Comparison of ENCODE assay signal across 21 mouse cellular contexts in the genomic region with DNA sequence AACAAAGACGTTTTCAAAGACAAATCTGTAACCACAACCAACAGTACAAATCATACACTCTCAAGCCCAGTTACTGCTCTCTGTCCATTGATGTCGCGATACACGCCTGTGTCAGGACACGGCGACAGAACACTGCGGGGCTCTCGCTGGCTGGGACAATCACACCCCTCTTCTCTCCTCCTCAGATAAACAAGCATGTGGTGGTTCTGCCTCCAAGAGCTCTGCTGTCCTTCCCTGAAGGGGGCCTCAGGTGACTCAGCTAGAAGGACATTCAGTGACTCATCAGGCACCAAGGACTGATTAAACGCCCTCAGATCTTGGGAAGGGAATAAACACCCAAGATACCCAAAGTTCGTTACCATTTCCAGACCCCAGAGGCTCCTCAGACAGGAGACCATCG.
DNase-seq lines count a peak whose midpoint lies in the region; ATAC-seq lines count a peak whose summit lies in the region.
"Had no signal": no experiment of that assay in that cellular context is flagged by ENCODE, and none has a peak within 500 bp of the region (broad histone marks: within the 10 kb centered on the region; RNA-seq: fewer than 3 reads in every experiment).

No protein-coding gene starts in this region.

- no peak overlapping the region for H3K27ac ChIP-seq in midbrain, embryonic 11.5 days (ENCODE audit: low read depth, low read length)
- H3K27ac ChIP-seq: embryonic facial prominence, embryonic 13.5 days; forebrain, embryonic 12.5 days; hindbrain, embryonic 12.5 days had no signal

- intact Hi-C loops in heart, postnatal 14 days (cut with DNase I), result no loop called here
- intact Hi-C loops in left cerebral cortex, postnatal 14 days (cut with DNase I), result no loop called here

- 90% methylated on average over 11 of the region's 11 CpGs for WGBS in midbrain, embryonic 11.5 days

- H3K9ac ChIP-seq in midbrain, embryonic 11.5 days (ENCODE audit: low read length), result no peak overlapping the region
- H3K9ac ChIP-seq: embryonic facial prominence, embryonic 13.5 days; forebrain, embryonic 12.5 days; heart, embryonic 12.5 days; hindbrain, embryonic 12.5 days had no signal

- H3K9me3 ChIP-seq in midbrain, embryonic 11.5 days (ENCODE audit: control insufficient read depth, low read length), result no peaks in the 10 kb centered on the region
- H3K9me3 ChIP-seq: embryonic facial prominence, embryonic 13.5 days; forebrain, embryonic 12.5 days; hindbrain, embryonic 12.5 days had no signal

- H3K4me2 ChIP-seq in midbrain, embryonic 11.5 days, result no peak overlapping the region
- H3K4me2 ChIP-seq: embryonic facial prominence, embryonic 13.5 days; forebrain, embryonic 12.5 days; heart, embryonic 12.5 days; hindbrain, embryonic 12.5 days had no signal

- no peak overlapping the region for H3K4me3 ChIP-seq in midbrain, embryonic 11.5 days (ENCODE audit: low read depth, low read length)
- H3K4me3 ChIP-seq: embryonic facial prominence, embryonic 13.5 days; forebrain, embryonic 12.5 days; heart, embryonic 12.5 days; hindbrain, embryonic 12.5 days had no signal

- peak; percentile 83 for DNase-seq in heart, adult 11 months
- DNase-seq in heart, postnatal 14 days, result no peak
- peak; percentile 68 to 84 for DNase-seq in adrenal gland, adult (ENCODE audit: inconsistent age in 2 of 2, low spot score in 1 of 2)
- DNase-seq in adrenal gland, postnatal 10 days, result peak; percentile 31
- DNase-seq in brain, adult 2 months (ENCODE audit: low read depth, low spot score), result peak; percentile 23
- no peak for DNase-seq in midbrain, embryonic 11.5 days (ENCODE audit: low spot score, missing footprints)
- no peak for DNase-seq in T-cell, adult 2 months (ENCODE audit: low spot score)
- no peak for DNase-seq in left cerebral cortex, postnatal 14 days (ENCODE audit: low spot score in 2 of 2)
- DNase-seq: cerebellum, adult 18-20 months; cerebellum, adult 9-11 months; cerebellum, postnatal 36 days; gastrocnemius, postnatal 14 days; heart, postnatal 36 days had no signal

- no peaks in the 10 kb centered on the region for H3K27me3 ChIP-seq in midbrain, embryonic 11.5 days (ENCODE audit: control insufficient read depth, insufficient read depth, low read length)
- H3K27me3 ChIP-seq: hindbrain, embryonic 12.5 days had no signal

- no peaks in the 10 kb centered on the region for H3K4me1 ChIP-seq in midbrain, embryonic 11.5 days (ENCODE audit: control insufficient read depth, insufficient read depth, low read length)
- H3K4me1 ChIP-seq: embryonic facial prominence, embryonic 13.5 days; forebrain, embryonic 12.5 days; heart, embryonic 12.5 days; hindbrain, embryonic 12.5 days had no signal

- ATAC-seq in midbrain, embryonic 11.5 days (ENCODE audit: low FRiP score), result no peak
- ATAC-seq: forebrain, embryonic 16.5 days; hindbrain, embryonic 16.5 days; inflammation-experienced regulatory T-cells, adult 6 months; intestine, postnatal 0 days had no signal

- no peaks in the 10 kb centered on the region for H3K36me3 ChIP-seq in midbrain, embryonic 11.5 days (ENCODE audit: control insufficient read depth, insufficient read depth, low read length)
- H3K36me3 ChIP-seq: embryonic facial prominence, embryonic 13.5 days; forebrain, embryonic 12.5 days; heart, embryonic 12.5 days; hindbrain, embryonic 12.5 days had no signal

Comparison
In these comparisons a context has a peak if more than half of its experiments do, and no peak if none do; other contexts are left out.
1. DNase-seq: peak in heart, adult 11 months (single experiment), adrenal gland, adult (2 of 2), adrenal gland, postnatal 10 days (single experiment) and brain, adult 2 months (single experiment); none in heart, postnatal 14 days (0 of 2), midbrain, embryonic 11.5 days (single experiment), T-cell, adult 2 months (single experiment) and left cerebral cortex, postnatal 14 days (0 of 2).